Mouse (Mus musculus) right cerebral cortex, postnatal 36 days (tissue): ENCODE measurements around the gene Dip2b.

Experiments used
- DNase-seq, 2 experiments: peaks; one replicate each; pipeline ENCODE4 v3.0.0; 2022; ENCODE audit warnings: low spot score in 2 of 2, mixed read lengths in 1 of 2

Gene Dip2b

GRCm38 (mm10) chr15:100050940-100051339, 12.5 kb downstream of the Dip2b start:
- DNase-seq, result no peak

- no peak for DNase-seq
Observed at GRCm38 (mm10) chr15:100052726-100053125, 14.3 kb downstream of the Dip2b start.

GRCm38 (mm10) chr15:100056397-100056908, 18.0 kb downstream of the Dip2b start:
- no peak for DNase-seq

- DNase-seq, result no peak
Observed at GRCm38 (mm10) chr15:100057698-100058097, 19.2 kb downstream of the Dip2b start.

- DNase-seq, result no peak
Observed at GRCm38 (mm10) chr15:100058143-100058542, 19.7 kb downstream of the Dip2b start.

- no peak for DNase-seq
Observed at GRCm38 (mm10) chr15:100058912-100059311, 20.4 kb downstream of the Dip2b start.

- DNase-seq, result no peak
Observed at GRCm38 (mm10) chr15:100059626-100060311, 21.3 kb downstream of the Dip2b start.

- no peak for DNase-seq
Observed at GRCm38 (mm10) chr15:100060513-100061140, 22.2 kb downstream of the Dip2b start.

- no peak for DNase-seq
Observed at GRCm38 (mm10) chr15:100061377-100061776, 22.9 kb downstream of the Dip2b start.

- no peak for DNase-seq
Observed at GRCm38 (mm10) chr15:100063229-100063773, 24.8 kb downstream of the Dip2b start.

- DNase-seq, result no peak
Observed at GRCm38 (mm10) chr15:100066702-100067101, 28.2 kb downstream of the Dip2b start.

- no peak for DNase-seq
Observed at GRCm38 (mm10) chr15:100069101-100069500, 30.6 kb downstream of the Dip2b start.

GRCm38 (mm10) chr15:100070021-100070420, 31.6 kb downstream of the Dip2b start:
- peak in 1 of 2 experiments; percentile 66 for DNase-seq

- DNase-seq, result no peak
Observed at GRCm38 (mm10) chr15:100071819-100072218, 33.4 kb downstream of the Dip2b start.

GRCm38 (mm10) chr15:100073696-100074453, 35.4 kb downstream of the Dip2b start:
- DNase-seq, result no peak

GRCm38 (mm10) chr15:100074754-100075153, 36.3 kb downstream of the Dip2b start:
- no peak for DNase-seq

- no peak for DNase-seq
Observed at GRCm38 (mm10) chr15:100076362-100076761, 37.9 kb downstream of the Dip2b start.

- no peak for DNase-seq
Observed at GRCm38 (mm10) chr15:100080833-100081477, 42.5 kb downstream of the Dip2b start.

GRCm38 (mm10) chr15:100081478-100081998, 43.1 kb downstream of the Dip2b start:
- no peak for DNase-seq

GRCm38 (mm10) chr15:100082052-100082451, 43.6 kb downstream of the Dip2b start:
- no peak for DNase-seq

GRCm38 (mm10) chr15:100082733-100083132, 44.3 kb downstream of the Dip2b start:
- DNase-seq, result no peak
